Mouse (Mus musculus): Measurements from ENCODE around the gene Ifna6. TPM values are rescaled to one million over a fixed set of nuclear protein-coding genes. Genes with fewer than 3 reads are reported as not detected.
"Not testable (repeated sequence)": the region's sequence is repeated elsewhere in the genome, so short reads cannot be mapped to it uniquely, and the experiment has no call there.

The Ifna6 gene
- total RNA-seq (2017): not detected in 2 replicates

DNA sequence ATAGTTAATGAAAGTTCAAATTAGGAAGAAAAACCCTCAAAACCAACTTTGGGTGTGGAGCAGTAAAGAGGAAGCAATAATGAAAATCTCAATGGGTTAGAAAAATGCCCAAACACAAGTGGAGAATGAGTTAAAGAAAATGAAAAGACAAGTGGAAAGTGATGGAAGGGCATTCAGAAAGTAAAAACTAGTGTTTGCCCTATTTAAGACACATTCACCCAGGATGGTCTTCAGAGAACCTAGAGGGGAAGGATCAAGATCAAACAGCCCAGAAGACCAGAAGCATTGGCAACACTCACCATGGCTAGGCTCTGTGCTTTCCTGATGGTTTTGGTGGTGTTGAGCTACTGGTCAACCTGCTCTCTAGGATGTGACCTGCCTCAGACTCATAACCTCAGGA lies at the start of gene Ifna6:
TSS of gene Ifna6 (plus strand) at position 301 of the 400 bp plus-strand sequence.
- ATAC-seq (ENCODE audit: extremely low read depth, insufficient number of reproducible peaks, low FRiP score, poor library complexity, severe bottlenecking): not testable (repeated sequence)

DNA sequence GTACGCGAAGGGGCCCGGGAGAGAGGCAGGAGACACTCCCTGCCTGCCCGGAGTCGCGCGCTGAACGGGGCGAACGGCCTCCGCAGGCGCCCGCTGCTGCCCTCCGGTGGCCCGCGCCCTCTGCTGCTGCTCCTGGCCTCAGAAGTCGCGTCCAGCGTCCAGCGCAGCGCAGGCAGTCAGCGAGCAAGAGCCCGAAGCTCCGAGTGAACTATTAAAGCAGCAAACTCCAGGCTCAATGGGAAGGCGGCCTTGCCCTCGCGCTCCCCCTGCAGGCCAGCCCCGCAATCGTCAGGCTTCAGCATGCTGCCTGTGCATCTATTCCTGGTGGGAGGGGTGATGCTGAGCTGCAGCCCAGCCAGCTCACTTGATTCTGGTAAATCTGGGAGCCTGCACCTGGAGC lies 47.7 kb upstream of the Ifna6 start, which contains the start of gene Gm13272:
TSS of gene Gm13272 (plus strand) at position 301 of the 400 bp plus-strand sequence.
- not testable (repeated sequence) for ATAC-seq (ENCODE audit: extremely low read depth, insufficient number of reproducible peaks, low FRiP score, poor library complexity, severe bottlenecking)

DNA sequence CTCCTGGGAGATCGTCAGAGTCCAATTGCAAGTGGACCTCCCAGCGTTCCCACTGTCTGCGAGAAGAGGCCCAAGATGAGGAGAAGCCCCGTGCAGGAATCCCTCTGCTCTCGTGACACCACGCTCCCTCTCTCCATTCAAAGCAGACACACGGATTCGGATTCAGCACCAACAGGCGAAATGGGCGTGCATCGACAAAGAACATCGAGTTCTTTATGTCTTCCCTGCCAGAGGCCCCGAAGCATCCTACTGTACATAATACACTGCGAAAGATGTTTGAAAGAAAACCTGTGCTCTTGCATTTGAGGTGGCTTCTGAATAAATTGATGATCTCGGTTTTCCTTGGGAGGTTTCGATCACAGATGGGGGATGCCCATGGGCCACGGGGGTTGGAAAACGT lies 46.9 kb upstream of the Ifna6 start:
- ATAC-seq (ENCODE audit: extremely low read depth, insufficient number of reproducible peaks, low FRiP score, poor library complexity, severe bottlenecking): not testable (repeated sequence)

DNA sequence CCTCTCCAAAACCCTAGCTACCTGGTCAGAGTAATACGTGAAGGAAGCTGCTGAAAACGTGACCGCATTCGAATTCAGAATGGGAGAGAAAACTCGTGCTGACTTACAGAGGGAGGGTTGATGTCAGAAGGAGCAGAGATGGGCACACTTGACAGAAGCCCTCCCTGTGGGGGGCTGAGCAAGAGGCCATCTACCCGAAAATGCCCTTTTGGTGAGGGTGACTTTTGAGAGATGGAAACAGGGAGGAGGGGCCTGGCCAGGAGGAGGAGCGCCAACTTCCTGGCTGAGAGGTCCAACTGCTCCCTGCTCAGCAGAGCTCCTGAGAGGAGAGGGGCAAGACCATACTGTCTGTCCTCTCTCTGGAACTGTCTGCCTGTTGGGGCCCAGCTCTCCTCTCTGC lies 45.4 kb upstream of the Ifna6 start, which contains the start of gene Ifnz:
TSS of gene Ifnz (plus strand) at position 301 of the 400 bp plus-strand sequence.
- not testable (repeated sequence) for ATAC-seq (ENCODE audit: extremely low read depth, insufficient number of reproducible peaks, low FRiP score, poor library complexity, severe bottlenecking)

DNA sequence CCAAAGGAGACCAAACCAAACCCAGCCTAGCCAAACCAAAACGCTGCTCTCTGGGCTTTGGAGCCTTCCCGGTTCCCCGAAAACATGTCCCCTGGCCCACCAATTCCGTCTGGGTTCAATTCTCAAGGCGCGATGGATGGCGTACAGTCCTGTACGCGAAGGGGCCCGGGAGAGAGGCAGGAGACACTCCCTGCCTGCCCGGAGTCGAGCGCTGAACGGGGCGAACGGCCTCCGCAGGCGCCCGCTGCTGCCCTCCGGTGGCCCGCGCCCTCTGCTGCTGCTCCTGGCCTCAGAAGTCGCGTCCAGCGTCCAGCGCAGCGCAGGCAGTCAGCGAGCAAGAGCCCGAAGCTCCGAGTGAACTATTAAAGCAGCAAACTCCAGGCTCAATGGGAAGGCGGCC lies 44.9 kb upstream of the Ifna6 start:
- ATAC-seq (ENCODE audit: extremely low read depth, insufficient number of reproducible peaks, low FRiP score, poor library complexity, severe bottlenecking): not testable (repeated sequence)

DNA sequence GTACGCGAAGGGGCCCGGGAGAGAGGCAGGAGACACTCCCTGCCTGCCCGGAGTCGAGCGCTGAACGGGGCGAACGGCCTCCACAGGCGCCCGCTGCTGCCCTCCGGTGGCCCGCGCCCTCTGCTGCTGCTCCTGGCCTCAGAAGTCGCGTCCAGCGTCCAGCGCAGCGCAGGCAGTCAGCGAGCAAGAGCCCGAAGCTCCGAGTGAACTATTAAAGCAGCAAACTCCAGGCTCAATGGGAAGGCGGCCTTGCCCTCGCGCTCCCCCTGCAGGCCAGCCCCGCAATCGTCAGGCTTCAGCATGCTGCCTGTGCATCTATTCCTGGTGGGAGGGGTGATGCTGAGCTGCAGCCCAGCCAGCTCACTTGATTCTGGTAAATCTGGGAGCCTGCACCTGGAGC lies 41.8 kb upstream of the Ifna6 start, which contains the start of gene Gm13276:
TSS of gene Gm13276 (plus strand) at position 301 of the 400 bp plus-strand sequence.
- ATAC-seq (ENCODE audit: extremely low read depth, insufficient number of reproducible peaks, low FRiP score, poor library complexity, severe bottlenecking): not testable (repeated sequence)

DNA sequence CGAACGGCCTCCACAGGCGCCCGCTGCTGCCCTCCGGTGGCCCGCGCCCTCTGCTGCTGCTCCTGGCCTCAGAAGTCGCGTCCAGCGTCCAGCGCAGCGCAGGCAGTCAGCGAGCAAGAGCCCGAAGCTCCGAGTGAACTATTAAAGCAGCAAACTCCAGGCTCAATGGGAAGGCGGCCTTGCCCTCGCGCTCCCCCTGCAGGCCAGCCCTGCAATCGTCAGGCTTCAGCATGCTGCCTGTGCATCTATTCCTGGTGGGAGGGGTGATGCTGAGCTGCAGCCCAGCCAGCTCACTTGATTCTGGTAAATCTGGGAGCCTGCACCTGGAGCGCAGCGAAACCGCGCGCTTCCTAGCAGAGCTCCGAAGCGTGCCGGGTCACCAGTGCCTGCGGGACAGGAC lies 38.8 kb upstream of the Ifna6 start, which contains the start of gene Gm13277:
TSS of gene Gm13277 (plus strand) at position 231 of the 400 bp plus-strand sequence.
- not testable (repeated sequence) for ATAC-seq (ENCODE audit: extremely low read depth, insufficient number of reproducible peaks, low FRiP score, poor library complexity, severe bottlenecking)

DNA sequence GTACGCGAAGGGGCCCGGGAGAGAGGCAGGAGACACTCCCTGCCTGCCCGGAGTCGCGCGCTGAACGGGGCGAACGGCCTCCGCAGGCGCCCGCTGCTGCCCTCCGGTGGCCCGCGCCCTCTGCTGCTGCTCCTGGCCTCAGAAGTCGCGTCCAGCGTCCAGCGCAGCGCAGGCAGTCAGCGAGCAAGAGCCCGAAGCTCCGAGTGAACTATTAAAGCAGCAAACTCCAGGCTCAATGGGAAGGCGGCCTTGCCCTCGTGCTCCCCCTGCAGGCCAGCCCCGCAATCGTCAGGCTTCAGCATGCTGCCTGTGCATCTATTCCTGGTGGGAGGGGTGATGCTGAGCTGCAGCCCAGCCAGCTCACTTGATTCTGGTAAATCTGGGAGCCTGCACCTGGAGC lies 36.0 kb upstream of the Ifna6 start, which contains the start of gene Gm13278:
TSS of gene Gm13278 (plus strand) at position 301 of the 400 bp plus-strand sequence.
- not testable (repeated sequence) for ATAC-seq (ENCODE audit: extremely low read depth, insufficient number of reproducible peaks, low FRiP score, poor library complexity, severe bottlenecking)

DNA sequence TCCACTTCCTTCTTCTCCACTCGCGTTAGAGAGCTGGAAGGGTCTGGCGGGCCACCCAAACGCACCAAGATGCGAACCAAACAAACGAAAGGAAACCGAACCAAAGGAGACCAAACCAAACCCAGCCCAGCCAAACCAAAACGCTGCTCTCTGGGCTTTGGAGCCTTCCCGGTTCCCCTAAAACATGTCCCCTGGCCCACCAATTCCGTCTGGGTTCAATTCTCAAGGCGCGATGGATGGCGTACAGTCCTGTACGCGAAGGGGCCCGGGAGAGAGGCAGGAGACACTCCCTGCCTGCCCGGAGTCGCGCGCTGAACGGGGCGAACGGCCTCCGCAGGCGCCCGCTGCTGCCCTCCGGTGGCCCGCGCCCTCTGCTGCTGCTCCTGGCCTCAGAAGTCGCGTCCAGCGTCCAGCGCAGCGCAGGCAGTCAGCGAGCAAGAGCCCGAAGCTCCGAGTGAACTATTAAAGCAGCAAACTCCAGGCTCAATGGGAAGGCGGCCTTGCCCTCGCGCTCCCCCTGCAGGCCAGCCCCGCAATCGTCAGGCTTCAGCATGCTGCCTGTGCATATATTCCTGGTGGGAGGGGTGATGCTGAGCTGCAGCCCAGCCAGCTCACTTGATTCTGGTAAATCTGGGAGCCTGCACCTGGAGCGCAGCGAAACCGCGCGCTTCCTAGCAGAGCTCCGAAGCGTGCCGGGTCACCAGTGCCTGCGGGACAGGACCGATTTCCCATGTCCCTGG lies 33.1 kb upstream of the Ifna6 start, which contains the start of gene Gm13275:
TSS of gene Gm13275 (plus strand) at position 552 of the 740 bp plus-strand sequence.
- ATAC-seq (ENCODE audit: extremely low read depth, insufficient number of reproducible peaks, low FRiP score, poor library complexity, severe bottlenecking): not testable (repeated sequence)

DNA sequence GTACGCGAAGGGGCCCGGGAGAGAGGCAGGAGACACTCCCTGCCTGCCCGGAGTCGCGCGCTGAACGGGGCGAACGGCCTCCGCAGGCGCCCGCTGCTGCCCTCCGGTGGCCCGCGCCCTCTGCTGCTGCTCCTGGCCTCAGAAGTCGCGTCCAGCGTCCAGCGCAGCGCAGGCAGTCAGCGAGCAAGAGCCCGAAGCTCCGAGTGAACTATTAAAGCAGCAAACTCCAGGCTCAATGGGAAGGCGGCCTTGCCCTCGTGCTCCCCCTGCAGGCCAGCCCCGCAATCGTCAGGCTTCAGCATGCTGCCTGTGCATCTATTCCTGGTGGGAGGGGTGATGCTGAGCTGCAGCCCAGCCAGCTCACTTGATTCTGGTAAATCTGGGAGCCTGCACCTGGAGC lies 30.1 kb upstream of the Ifna6 start, which contains the start of gene Gm13279:
TSS of gene Gm13279 (plus strand) at position 301 of the 400 bp plus-strand sequence.
- ATAC-seq (ENCODE audit: extremely low read depth, insufficient number of reproducible peaks, low FRiP score, poor library complexity, severe bottlenecking): not testable (repeated sequence)

DNA sequence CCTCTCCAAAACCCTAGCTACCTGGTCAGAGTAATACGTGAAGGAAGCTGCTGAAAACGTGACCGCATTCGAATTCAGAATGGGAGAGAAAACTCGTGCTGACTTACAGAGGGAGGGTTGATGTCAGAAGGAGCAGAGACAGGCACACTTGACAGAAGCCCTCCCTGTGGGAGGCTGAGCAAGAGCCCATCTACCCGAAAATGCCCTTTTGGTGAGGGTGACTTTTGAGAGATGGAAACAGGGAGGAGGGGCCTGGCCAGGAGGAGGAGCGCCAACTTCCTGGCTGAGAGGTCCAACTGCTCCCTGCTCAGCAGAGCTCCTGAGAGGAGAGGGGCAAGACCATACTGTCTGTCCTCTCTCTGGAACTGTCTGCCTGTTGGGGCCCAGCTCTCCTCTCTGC lies 27.9 kb upstream of the Ifna6 start, which contains the start of gene Gm13285:
TSS of gene Gm13285 (plus strand) at position 301 of the 400 bp plus-strand sequence.
- not testable (repeated sequence) for ATAC-seq (ENCODE audit: extremely low read depth, insufficient number of reproducible peaks, low FRiP score, poor library complexity, severe bottlenecking)

DNA sequence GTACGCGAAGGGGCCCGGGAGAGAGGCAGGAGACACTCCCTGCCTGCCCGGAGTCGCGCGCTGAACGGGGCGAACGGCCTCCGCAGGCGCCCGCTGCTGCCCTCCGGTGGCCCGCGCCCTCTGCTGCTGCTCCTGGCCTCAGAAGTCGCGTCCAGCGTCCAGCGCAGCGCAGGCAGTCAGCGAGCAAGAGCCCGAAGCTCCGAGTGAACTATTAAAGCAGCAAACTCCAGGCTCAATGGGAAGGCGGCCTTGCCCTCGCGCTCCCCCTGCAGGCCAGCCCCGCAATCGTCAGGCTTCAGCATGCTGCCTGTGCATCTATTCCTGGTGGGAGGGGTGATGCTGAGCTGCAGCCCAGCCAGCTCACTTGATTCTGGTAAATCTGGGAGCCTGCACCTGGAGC lies 24.3 kb upstream of the Ifna6 start, which contains the start of gene Gm13287:
TSS of gene Gm13287 (plus strand) at position 301 of the 400 bp plus-strand sequence.
- ATAC-seq (ENCODE audit: extremely low read depth, insufficient number of reproducible peaks, low FRiP score, poor library complexity, severe bottlenecking): not testable (repeated sequence)

DNA sequence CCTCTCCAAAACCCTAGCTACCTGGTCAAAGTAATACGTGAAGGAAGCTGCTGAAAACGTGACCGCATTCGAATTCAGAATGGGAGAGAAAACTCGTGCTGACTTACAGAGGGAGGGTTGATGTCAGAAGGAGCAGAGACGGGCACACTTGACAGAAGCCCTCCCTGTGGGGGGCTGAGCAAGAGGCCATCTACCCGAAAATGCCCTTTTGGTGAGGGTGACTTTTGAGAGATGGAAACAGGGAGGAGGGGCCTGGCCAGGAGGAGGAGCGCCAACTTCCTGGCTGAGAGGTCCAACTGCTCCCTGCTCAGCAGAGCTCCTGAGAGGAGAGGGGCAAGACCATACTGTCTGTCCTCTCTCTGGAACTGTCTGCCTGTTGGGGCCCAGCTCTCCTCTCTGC lies 22.0 kb upstream of the Ifna6 start, which contains the start of gene Gm13288:
TSS of gene Gm13288 (plus strand) at position 301 of the 400 bp plus-strand sequence.
- not testable (repeated sequence) for ATAC-seq (ENCODE audit: extremely low read depth, insufficient number of reproducible peaks, low FRiP score, poor library complexity, severe bottlenecking)

DNA sequence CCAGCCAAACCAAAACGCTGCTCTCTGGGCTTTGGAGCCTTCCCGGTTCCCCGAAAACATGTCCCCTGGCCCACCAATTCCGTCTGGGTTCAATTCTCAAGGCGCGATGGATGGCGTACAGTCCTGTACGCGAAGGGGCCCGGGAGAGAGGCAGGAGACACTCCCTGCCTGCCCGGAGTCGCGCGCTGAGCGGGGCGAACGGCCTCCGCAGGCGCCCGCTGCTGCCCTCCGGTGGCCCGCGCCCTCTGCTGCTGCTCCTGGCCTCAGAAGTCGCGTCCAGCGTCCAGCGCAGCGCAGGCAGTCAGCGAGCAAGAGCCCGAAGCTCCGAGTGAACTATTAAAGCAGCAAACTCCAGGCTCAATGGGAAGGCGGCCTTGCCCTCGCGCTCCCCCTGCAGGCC lies 21.5 kb upstream of the Ifna6 start:
- not testable (repeated sequence) for ATAC-seq (ENCODE audit: extremely low read depth, insufficient number of reproducible peaks, low FRiP score, poor library complexity, severe bottlenecking)

DNA sequence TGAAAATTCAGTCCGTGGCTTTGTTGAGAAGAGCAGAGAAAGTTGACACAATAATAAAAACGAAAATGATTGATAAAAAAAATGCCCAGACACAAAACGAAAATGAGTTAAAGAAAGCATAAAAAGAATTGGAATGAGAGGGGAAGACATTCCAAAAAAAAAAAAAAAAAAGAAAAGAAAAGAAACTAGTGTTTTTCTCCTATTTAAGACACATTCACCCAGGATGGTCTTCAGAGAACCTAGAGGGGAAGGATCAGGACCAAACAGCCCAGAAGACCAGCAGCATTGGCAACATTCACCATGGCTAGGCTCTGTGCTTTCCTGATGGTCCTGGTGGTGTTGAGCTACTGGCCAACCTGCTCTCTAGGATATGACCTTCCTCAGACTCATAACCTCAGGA lies 11.3 kb upstream of the Ifna6 start, which contains the start of gene Ifna7:
TSS of gene Ifna7 (plus strand) at position 301 of the 400 bp plus-strand sequence.
- no peak for ATAC-seq (ENCODE audit: extremely low read depth, insufficient number of reproducible peaks, low FRiP score, poor library complexity, severe bottlenecking)

DNA sequence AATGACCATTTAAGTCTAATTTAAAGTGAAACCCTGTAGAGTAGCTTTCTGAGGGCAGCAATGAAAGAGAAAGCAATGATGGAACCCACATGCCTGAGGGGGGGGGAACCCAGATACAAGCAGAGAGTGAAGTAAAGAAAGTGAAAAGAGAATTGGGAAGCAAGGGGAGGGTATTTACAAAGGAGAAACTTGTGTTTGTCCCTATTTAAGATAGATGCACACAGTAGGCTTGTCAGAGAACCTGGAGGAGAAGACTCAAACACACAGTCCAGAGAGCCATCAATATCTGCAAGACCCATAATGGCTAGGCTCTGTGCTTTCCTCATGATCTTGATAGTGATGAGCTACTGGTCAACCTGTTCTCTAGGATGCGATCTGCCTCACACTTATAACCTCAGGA lies 7.6 kb upstream of the Ifna6 start, which contains the start of gene Ifna11:
TSS of gene Ifna11 (plus strand) at position 301 of the 400 bp plus-strand sequence.
- ATAC-seq (ENCODE audit: extremely low read depth, insufficient number of reproducible peaks, low FRiP score, poor library complexity, severe bottlenecking): no peak

DNA sequence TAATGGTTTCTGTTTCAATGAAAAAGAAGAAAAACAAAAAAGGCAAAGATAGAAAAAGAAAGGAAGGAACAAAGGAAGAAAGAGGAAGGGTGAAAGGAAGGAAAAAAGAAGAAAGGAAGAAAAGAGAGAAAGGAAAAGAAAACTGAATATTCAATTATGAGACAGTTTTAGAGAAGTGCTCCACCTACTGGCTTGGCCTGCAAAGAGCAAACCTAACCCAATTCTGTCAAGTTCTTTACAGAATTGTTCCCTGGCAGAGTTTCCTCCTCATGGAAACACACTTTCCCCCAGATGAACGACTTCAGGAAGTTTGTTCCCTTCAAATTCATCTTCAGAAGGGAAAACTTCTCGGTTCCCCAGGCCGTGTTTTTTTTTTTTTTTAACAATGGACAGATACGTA lies 4.2 kb upstream of the Ifna6 start:
- no peak for ATAC-seq (ENCODE audit: extremely low read depth, insufficient number of reproducible peaks, low FRiP score, poor library complexity, severe bottlenecking)

DNA sequence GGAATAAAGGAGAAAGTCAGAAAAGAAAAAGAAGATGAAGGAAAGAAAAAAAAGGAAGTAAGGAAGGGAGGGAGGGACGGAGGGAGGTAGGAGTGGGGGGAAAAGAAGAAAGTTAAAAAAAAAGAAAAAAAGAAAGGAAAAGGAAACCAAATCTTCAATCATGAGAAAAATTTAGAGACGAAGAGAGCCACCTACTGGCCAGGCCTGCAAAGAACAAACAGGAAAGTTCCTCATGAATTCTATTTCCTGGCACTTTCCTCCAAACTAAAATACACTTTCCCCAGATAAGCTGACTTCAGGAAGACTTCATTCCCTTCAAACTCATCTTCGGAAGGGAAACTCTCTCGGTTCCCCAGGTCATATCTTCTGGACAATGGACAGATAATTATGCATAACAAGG lies 3.3 kb downstream of the Ifna6 start:
- no peak for ATAC-seq (ENCODE audit: extremely low read depth, insufficient number of reproducible peaks, low FRiP score, poor library complexity, severe bottlenecking)

DNA sequence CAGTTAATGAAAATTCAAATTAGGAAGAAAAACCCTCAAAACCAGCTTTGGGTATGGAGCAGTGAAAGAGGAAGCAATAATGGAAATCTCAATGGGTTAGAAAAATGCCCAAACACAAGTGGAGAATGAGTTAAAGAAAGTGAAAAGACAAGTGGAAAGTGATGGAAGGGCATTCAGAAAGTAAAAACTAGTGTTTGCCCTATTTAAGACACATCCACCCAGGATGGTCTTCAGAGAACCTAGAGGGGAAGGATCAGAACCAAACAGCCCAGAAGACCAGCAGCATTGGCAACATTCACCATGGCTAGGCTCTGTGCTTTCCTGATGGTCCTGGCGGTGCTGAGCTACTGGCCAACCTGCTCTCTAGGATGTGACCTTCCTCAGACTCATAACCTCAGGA lies 8.0 kb downstream of the Ifna6 start, which contains the start of gene Ifna5:
TSS of gene Ifna5 (plus strand) at position 301 of the 400 bp plus-strand sequence.
- ATAC-seq (ENCODE audit: extremely low read depth, insufficient number of reproducible peaks, low FRiP score, poor library complexity, severe bottlenecking): not testable (repeated sequence)

All from neutrophil, adult 5-6 weeks (primary cell).